Mouse (Mus musculus) erythroblast, embryonic 14.5 days (primary cell): ENCODE measurements at regions not wholly inside any gene's neighbourhood (a gene's known extent, or its start where the extent isn't known, plus 50 kb on each side); places are given as distances from the start of the nearest gene placed in this dataset.

Source experiments
- GATA1 ChIP-seq: IDR thresholded peaks from 2 replicates; pipeline ENCODE4 v1.6.1; 2012; ENCODE audit warnings: low read length, inconsistent platforms, mixed read lengths
- TAL1 ChIP-seq: IDR thresholded peaks from 3 replicates; pipeline ENCODE4 v1.6.1; 2012; ENCODE audit warnings: low read length, inconsistent platforms, mixed read lengths

GRCm38 (mm10) chr6:31262651-31263050 is 135.9 kb upstream of the Mkln1 start:
- TF ChIP-seq GATA1: no peak
- no peak for TF ChIP-seq TAL1
